Mouse (Mus musculus) ovary, postnatal 10 days (tissue): ENCODE results near the gene Hoxc8.
A peak's percentile ranks its signal among the peaks of the same experiment; 100 is the strongest.

Experiments
- DNase-seq: peaks from one replicate; pipeline ENCODE4 v3.0.0; 2022; ENCODE audit warnings: low spot score

Gene Hoxc8

DNA sequence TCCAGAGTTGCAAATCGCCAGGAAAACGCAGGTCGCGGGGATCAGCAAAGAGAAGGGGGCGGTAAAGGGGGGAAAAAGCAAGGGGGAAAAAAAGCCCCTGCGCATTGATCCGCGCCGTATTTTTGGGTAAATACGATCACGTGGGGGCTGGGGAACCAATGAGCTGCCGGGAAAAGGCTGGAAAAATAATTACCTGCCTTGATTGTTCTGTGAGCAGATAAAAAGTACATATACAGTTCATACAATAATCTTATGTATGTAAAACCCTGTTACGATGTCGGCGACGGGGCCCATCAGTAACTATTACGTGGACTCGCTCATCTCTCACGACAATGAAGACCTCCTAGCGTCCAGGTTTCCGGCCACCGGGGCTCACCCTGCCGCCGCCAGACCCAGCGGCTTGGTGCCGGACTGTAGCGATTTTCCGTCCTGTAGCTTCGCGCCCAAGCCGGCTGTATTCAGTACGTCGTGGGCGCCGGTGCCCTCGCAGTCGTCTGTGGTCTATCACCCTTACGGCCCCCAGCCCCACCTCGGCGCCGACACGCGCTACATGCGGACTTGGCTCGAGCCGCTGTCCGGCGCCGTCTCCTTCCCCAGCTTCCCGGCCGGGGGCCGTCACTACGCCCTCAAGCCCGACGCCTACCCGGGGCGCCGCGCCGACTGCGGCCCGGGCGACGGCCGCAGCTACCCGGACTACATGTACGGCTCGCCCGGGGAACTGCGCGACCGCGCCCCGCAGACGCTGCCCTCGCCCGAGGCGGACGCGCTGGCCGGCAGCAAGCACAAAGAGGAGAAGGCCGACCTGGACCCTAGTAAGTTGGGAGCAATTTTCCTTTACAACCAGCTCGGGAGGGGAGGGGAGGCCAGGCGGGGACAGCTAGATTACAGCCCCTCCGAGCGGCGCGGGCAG, 8.8 kb upstream of the Hoxc8 start:
- no peak for DNase-seq

DNA sequence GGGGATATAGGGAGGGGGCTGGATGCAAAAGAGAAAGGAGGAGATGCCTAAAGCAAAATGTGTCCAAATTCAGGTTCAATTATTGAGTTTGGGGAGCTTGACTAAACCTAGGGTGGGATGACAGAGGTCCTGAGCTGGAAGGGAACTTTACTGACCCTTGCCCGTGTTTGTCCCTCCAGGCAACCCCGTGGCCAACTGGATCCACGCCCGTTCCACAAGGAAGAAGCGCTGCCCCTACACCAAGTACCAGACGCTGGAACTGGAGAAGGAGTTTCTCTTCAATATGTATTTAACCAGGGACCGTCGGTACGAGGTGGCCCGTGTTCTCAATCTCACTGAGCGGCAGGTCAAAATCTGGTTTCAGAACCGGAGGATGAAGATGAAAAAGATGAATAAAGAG, 6.7 kb upstream of the Hoxc8 start:
- DNase-seq = no peak

DNA sequence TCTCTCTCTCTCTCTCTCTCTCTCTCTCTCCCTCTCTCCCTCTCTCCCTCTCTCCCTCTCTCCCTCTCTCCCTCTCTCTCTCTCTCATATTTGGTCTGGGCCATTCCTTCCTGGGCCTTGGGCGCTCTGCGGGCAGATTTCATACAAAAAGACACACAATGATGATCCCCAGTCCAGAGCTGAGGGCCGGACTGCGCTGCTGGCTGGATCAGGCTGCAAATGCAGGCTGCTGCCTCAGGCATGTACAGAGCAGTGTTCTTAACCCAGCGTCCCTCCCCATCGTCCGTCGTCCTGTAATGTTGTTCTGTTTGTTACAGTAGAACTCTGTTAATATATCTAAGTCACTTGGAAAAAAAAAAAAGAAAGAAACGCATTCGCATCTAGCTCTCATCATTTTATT, 5.9 kb upstream of the Hoxc8 start:
- DNase-seq = no peak

DNA sequence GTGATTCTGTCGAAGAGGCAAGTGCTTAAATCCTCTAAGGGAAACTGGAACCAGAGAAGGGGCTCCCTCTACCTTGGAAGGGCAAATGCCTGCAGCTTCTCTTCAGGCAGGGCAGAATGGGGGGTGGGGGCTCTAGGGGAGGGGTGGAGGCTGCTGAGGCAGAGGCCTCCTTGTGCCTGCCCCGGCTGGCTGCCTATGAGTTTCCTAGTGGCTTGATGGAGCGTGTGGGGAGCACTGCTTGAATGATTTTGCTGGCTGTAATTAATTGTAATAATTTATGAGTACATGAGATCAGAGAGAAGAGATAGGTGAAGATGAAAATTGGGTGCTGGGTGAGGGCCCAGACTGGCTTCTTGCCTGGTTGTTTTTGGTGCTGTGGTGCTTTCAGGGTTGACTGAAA, 5.5 kb upstream of the Hoxc8 start:
- no peak for DNase-seq

DNA sequence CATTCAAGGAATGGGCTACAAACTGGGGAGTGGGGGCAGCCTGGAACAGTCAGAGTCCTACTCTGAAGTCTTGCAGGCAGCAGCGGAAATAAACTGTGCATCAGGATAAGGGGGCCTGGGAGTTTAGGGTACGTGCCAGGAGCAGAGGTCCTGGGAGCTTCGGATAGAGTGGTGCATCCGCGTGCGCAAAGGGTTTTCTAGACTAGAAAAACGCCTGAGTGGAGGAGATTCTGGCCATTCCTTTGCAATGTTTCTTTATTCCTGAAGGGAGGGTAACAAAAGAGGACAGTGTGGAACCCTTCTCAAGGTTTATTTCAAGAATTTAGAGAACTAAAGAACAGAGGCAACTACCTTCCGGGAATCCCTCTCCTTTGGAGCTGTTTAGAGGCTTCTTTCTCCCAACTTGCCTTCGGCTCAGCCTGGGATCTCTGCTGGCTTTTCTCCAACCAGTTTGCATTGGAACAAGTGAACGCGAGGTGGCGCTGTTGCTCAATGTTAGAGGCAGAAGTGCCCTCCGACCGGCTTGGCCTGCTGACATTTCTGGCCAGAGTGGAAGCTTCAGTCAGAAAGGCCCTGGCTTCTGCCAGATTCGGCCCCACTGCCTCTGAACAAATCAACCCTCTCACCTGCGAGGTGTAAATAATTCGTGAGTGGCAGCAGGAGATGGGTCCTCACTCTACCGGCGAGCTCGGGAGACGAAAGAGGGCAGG, 3.1 kb upstream of the Hoxc8 start:
- DNase-seq = peak; percentile 97

DNA sequence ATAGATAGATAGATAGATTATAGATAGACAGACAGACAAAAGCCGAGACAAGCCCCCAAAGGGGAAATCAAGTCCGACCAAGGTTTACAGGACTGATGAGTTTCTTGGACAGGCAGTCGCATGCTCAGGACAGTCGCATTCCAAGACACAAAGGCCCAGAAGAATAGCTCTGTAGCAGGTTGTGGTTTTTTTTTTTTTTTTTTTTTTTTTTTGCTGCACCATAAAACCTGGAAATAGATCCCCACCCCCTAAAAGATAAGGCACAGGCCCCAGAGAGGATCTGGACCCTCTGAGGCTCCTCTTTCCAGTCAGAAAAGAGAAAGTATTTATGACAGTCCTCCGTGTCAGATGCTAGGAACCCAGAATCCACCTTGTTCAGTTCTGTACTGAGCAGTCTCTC, 2.3 kb upstream of the Hoxc8 start:
- DNase-seq = no peak

DNA sequence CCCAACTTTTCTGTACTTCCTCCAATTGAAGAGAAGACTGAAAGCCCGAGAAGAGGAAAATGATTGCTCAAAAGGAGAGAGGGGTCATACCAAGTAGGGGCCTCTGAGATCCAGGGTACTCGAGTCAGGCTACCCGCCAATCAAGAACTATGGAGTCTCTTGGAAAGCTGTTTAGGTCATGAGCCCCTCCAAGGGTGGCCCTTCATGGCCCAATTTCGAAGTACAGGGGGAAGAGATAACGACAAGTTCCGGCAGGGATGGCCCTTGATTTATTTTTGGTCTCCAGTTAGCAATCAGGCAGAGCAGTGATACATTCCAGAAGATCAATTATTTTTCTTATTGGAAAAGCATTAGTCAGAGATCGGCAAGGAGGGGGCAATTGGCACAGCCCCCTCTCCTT, 1.4 kb downstream of the Hoxc8 start:
- DNase-seq = no peak

DNA sequence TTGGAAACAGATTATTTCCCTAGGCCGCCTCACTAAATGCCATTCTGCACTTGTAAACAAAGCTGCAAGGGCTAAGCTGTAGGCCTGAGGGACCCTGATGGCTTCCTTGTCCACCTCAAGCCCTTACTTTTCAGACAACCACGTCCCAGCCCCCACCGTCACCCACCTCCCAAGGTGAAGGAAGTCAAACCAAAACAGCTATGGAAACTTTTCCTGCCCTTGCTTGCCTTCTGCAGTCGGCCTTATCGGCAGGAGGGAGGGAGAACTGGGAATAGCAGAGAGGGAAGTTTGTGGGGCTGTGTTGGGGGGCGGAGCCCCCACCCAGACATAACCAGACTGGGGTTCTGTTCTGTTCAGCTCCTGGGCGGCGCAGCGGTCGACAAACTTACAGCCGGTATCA, 1.8 kb downstream of the Hoxc8 start:
- DNase-seq = no peak

DNA sequence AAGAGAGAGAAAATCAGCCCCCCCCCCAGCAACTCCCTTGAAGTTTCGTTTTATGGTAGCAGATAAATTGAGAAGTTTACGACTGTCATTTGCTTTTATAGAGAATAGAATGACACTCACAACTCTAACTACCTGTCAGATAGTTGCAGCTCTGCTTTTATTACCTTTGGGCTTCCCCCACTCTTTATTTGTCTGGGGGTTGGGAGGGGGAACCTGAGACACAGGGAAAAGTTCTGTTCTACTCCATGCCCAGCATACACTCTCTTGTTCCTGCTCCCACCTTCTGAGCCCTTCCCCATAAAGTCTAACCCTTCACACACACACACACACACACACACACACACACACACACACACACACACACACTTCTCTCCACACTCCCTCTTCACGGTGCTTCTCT, 2.5 kb downstream of the Hoxc8 start:
- DNase-seq = no peak

DNA sequence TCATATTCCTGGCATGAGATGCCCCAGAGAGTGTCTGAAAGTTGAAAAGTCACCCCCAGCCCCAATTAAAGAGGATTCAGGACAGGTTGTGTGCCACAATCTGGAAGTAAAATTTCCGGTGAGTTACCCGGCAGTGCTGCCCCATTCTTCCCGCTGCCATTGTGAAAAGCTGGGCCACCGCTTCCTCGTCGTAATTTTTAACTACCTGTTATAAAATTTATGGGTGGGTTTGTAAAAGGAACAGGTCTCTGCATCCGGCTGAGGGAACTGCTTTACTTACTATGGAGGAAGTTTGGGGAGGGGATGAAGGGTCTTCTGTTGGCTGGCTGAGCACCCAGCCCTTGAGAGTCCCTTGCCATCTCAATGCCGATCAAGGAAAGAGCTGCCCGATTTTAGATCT, 6.1 kb downstream of the Hoxc8 start:
- DNase-seq = no peak

DNA sequence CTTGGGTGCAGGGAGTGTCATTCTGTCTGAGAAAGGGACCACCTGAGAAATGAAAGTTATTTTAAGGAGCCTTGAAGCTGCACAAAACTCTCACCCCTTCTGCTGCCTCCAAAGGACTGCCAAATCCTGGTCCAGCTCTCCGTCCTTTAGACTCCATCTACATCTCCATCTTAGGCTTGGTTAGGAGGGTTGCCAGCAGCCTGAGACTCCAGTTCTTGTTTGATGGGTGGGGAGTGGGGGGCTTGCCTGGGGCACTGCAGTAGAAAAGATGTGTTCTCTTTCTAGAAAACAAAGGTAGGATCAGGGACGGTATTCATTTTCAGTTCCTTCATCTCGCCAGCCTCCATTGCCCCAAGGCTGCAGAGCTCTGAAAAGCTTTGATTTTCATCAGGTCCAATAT, 7.0 kb downstream of the Hoxc8 start:
- DNase-seq = no peak

DNA sequence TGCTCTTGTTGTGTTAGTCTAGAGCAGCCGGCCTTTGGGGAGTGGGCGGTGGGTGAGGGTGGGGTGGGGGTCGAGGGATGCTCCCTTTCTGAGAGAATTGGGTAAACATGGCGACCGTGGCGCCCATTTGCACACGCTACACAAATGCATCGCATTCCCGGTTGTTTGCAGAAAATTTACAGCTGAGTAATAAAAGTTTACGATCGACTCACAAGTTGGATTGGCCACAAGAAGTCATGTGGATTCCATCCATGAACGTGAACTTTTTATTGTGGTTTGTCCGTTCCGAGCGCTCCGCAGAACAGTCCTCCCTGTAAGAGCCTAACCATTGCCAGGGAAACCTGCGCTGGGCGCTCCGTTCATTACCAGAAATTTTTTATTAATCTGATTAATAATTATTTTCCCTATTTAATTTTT, 7.5 kb downstream of the Hoxc8 start, which contains the start of gene Hoxc6:
TSS of gene Hoxc6 (plus strand) at position 319 of the 417 bp plus-strand sequence.
- DNase-seq = no peak

DNA sequence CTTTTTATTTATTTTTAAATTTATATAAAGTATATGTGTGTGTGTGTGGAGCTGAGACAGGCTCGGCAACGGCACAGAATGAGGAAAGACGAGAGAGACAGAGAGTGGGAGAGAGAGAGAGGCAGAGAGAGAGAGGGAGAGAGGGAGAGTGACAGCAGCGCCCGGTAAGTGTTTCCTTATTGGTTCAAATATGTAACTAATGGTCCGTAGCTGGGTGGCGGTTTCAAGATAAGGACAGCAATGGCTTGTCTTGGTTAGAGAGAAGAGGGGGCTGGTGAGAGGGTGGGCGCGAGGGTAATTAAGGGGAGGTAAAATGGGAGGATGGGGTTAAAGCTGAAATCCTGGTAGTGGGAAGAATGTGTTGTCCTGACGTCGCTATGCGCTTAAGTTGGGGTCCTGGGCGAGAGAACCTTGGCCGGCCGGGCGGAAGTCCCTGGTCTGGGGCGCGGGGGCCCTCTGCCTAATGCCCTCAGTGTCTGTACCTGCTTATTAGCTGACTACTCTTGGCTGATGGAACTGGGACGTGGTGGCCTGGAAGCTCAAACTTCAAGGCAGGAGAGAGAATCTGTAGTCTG, 8.3 kb downstream of the Hoxc8 start:
- DNase-seq = no peak

DNA sequence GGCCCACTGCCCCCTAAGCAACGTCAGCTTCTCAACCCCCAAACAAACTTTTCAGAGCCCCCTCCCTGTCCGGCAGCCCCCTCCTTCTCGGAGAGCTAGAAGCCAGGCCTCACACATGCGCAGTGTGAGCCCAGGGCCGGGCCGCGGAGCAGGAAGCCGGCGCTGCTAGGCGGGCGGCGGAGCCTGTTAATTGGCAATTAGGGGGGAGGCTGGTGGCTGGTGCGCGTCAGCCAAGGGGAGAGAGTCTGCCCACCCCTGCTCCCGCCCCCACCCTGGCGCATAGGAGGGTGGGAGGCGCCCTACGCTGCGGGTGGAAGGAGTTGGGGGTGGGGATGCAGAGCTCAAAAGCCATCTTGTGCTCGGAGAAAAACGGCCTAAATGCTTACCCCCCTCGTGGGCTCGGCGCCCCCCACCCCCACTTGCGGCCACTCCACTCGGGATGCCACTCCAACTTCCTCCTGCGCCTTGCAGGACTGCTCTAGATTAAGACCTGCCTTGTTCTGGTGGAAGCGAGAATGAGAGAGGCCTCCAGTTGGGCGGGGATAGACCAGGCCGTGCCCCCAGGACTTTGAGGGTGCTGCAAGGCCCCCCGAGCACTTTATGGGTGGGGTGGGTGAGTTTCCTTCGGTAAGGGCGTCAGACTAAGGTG, 8.9 kb downstream of the Hoxc8 start:
- no peak for DNase-seq

DNA sequence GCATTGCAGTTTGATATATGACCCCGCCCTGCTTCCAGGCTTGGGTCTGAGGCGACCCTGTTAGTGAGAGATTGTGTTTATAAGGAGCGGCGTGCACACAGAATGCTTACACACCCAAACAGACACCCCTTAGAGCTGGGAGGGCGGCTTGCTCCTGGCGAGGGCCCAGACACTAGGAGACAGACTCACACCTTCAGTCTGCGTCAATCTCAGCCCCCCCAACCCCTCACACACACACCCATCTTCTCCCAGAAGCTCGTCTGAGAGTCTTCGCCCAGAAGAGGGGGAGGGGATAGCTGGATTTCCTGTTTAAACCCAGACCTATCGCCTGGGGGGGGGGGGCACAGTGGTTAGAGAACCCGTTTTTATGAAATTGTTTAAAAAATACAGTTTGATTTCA, 9.5 kb downstream of the Hoxc8 start:
- DNase-seq = no peak

DNA sequence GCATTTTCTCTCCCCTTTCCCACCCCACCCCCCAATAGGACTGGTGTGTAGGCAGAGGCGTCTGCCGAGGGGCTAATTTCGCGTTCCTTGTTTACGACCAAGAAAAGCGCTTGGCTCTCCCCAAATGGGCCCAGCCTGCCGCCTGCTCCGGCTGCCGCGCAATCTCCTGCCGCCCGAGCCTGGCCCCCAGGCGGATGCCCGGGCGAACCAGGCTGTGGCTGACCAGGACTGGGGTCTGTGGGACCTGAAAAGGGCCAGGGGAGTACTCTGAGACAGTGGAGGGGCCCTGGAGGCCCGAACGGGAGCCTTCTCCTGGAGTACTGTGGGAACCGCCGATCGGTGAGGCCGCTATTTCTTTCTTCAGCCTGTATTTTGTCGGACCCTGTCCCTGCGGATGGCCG, 10.1 kb downstream of the Hoxc8 start:
- DNase-seq = no peak

DNA sequence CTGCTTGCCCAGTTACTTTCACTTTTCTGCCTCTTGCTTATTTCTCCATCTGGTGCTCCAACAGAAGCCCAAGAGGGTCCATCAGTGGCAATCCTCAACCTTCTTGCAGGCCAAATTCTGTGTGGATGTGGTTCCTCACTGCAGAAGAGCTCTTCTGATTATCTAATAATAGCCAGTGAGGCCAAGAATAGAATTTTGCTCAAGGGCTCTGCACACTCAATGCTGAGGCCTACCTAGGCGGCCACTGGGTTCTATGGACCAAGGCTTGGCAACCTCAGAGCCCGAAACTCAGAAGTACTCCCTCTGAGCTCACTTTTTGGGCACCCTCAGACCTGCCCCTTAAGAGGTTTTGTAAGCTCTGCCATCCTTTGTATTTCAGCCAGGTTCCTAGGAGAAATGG, 11.0 kb downstream of the Hoxc8 start:
- DNase-seq = no peak

DNA sequence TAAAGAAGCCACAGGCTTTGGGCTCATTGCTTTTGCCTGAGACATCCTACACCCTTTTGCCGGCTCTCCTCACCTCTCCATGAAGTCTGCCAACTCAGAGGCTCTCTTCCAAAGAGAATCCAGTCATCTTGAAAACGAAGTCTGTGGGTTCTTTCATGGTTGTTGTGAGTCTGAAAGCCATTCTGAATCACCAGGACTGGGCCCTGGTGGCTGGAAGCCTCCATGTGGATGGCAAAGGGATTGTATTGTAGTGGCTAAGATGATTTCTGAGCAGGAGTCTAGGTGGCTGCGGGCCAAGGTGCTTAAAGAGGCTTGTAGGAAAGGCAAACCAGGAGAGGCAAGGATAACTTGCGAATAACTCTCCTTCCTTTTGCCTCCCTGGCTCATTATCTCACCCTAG, 11.7 kb downstream of the Hoxc8 start:
- no peak for DNase-seq

DNA sequence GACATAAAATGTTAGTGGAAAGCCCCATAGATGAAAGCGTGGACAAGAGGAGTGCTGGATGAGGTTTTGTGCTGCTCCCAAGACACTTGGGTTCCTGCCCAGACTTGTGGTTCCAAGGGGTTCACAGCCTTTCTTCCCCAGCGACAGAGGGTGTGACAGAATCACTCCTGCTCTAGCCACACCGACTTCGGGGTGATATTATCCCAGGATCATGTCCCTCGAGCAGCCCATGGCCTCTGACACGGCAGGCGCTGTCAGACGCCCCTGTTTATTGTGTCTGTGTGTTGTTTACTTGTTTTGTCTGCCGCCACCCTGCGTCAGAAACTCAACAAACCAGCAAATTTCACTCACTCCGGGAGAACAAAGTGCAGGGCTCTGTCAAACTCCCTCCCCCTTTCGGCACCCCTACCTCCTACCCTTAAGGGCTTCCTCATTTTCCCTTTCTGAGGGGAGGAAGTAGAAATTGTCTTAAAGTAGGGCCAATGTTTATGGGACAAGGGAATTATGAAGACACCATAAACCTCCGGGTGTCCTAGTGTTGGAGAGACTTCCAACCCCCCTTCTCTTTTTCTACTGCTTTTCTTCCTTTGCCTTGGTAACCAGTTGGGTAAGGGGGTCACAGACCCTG, 12.5 kb downstream of the Hoxc8 start:
- DNase-seq = no peak

DNA sequence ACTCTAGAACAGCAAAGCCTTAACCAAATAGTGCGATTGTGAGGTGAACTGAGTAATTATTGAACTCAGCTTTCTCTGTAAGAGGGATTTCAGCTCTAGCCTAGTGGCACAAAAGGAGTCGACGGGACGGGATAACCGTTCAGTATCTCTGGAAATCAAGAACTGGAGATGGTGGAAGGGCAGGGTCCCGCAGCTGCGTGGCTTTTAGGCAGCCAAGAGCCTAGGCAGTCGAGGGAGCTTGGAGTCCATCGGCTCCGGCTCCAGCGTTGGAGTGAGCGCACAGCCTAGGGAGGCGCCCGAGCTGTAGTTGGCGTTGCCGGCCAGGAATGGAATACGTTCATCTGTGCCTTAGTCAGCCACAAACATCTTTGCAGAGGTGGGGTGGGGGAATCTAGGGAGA, 14.9 kb downstream of the Hoxc8 start:
- no peak for DNase-seq

DNA sequence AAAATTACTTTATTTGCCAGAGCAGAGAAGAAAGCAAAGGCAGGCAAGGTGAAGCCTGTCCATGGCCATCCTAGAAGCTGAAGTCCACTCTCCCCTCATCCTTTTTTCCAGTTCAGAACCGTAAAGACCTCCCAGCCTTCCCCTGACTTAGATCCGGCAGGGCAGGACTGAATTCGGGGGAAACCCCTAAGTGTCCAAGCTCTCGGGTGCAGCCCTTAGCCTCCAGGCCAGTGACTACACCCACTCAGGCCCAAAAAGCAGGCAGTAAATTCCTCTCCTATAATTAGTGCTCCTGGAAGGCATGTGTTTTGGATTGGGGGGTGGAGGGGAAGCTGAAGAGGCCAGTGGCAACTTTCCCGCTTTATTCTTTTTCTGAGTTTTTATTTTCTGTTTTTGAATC, 15.4 kb downstream of the Hoxc8 start:
- DNase-seq = no peak

DNA sequence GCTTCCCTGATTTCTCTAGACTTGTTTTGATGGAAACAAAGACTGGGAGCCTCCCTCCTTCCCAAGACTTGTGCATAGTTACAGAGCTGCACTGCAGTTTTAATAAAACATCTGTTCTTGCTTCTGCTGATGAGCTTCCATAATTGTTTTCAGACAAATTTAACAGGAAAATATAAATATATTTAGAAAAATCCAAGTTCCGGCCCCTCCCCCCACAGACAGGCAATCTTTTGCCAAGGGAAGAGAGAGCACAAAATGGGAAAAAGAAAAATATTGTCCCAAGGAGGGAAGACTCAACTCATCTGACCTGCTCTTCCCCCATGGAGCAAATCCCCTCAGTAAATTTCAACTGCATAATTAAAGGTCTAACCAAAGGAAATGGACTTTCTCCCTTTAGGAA, 15.9 kb downstream of the Hoxc8 start:
- no peak for DNase-seq
